Mouse (Mus musculus): ENCODE data around the gene Chd1l.

DNA sequence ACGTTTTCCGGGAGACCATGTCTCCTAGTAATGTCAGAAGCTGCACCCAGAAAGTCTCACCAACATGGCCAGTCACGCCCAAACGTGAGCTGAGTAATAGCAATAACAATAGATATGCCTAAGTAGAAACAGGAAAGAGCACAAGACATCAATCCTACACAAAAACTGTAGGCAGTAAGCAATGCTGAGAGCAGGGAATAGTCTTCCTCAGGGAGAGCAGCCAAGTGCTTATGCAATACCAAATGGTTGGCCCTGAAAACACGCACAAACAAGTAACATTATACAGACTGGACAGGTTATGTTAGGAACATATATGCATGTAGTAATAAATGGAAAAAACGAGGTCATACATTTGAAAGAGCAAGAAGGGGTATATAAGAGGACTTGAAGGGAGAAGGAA is 39.5 kb upstream of the Chd1l start:
- TF ChIP-seq EP300 (IDR thresholded peaks at IDR 0.05; ENCODE audit: insufficient read depth, low read depth, low read length) (no peak), CTCF (IDR thresholded peaks at IDR 0.05) (no peak)
